Mouse (Mus musculus) heart, adult 2 months (tissue): ENCODE measurements around the gene Nek4. TPM values are rescaled to one million over a fixed set of nuclear protein-coding genes. Genes with fewer than 3 reads are reported as not detected.

ENCODE experiments used
- DNase-seq, 2 experiments: peaks; one replicate each; pipeline ENCODE4 v3.0.0; 2021
- H3K27ac ChIP-seq: fragments of 200-600 bp; 2 replicates; pipeline ENCODE4 v1.8.1; 2022
- H3K27me3 ChIP-seq: fragments of 200-500 bp; 2 replicates; pipeline ENCODE4 v1.6.1; 2012; ENCODE audit warnings: mild to moderate bottlenecking, low read length, inconsistent platforms, mixed read lengths; ENCODE audit not compliant: control insufficient read depth, insufficient read depth
- H3K36me3 ChIP-seq: fragments of 200-500 bp; 2 replicates; pipeline ENCODE4 v1.6.1; 2012; ENCODE audit warnings: low read length, inconsistent platforms; ENCODE audit not compliant: control insufficient read depth, insufficient read depth
- H3K4me1 ChIP-seq: fragments of 200-500 bp; 2 replicates; pipeline ENCODE4 v1.6.1; 2011; ENCODE audit warnings: low read length; ENCODE audit not compliant: control insufficient read depth, insufficient read depth
- H3K4me3 ChIP-seq: fragments of 200-600 bp; 2 replicates; pipeline ENCODE4 v1.8.1; 2022
- H3K79me2 ChIP-seq: fragments of 200-500 bp; replicated peaks from 2 replicates; pipeline ENCODE4 v1.6.1; 2012; ENCODE audit warnings: mild to moderate bottlenecking, inconsistent platforms, low read length, moderate library complexity, mixed read lengths; ENCODE audit not compliant: control insufficient read depth, insufficient read depth
- H3K9ac ChIP-seq: fragments of 200-500 bp; 2 replicates; pipeline ENCODE4 v1.6.1; 2012; ENCODE audit warnings: low read depth, mild to moderate bottlenecking, control low read depth, inconsistent platforms, low read length, mixed read lengths
- CTCF ChIP-seq: fragments of 200-600 bp; IDR thresholded peaks from 2 replicates; pipeline ENCODE4 v1.8.1; 2022; ENCODE audit warnings: antibody characterized with exemption, mild to moderate bottlenecking, moderate library complexity
- EP300 ChIP-seq: fragments of 200-500 bp; IDR thresholded peaks from 2 replicates; pipeline ENCODE4 v1.6.1; 2011; ENCODE audit warnings: low read depth, low read length, control low read depth; ENCODE audit not compliant: insufficient read depth
- POLR2A ChIP-seq: fragments of 200-500 bp; IDR thresholded peaks from 2 replicates; pipeline ENCODE4 v1.6.1; 2011; ENCODE audit warnings: mild to moderate bottlenecking, low read depth, low read length, control low read depth; ENCODE audit not compliant: insufficient read depth
- WGBS: fragments of 180-500 bp; shearing (Covaris S2); methylation state at CpG from one replicate; pipeline ENCODE4 v1.1.7; 2018; 5-methylcytosine and 5-hydroxymethylcytosine counted together
- intact Hi-C: fragments of 180-260 bp; cut with DNase I; formaldehyde crosslinking; loops from one replicate; pipeline ENCODE4 v1.15.1; 2025
- long read RNA-seq: library from polyadenylated mRNA; stranded (forward); transcript quantifications from one replicate; pipeline ENCODE4 v2.0.0, GENCODE M21; 2021
- polyA plus RNA-seq: library from polyadenylated mRNA; depleted of rRNA; stranded (reverse); fragments of >200 nt; gene quantifications from 2 replicates; pipeline ENCODE4 v1.2.3, GENCODE M21; 2012; rRNA removed
- total RNA-seq, 2 experiments: library from RNA; stranded (reverse); gene quantifications; 2 replicates each; pipeline ENCODE4 v1.2.3; 2021

The Nek4 gene
- total RNA-seq (1 to 10 TPM; 4.0 to 5.6 TPM), polyA plus RNA-seq (1.7 and 3.2 TPM in 2 replicates)
- long read RNA-seq, full-length matches to known transcripts = 5 of 7 reads
- long read RNA-seq, partial matches to known transcripts = 0 of 7 reads
- long read RNA-seq, other reads (novel, unspliced or antisense) = 2 of 7 reads

- Histone ChIP-seq H3K4me3 (peak within 1 kb of the TSS; percentile 98), H3K9ac (peak within 1 kb of the TSS; percentile 96), H3K27me3 (no peaks in the 10 kb centered on the region), H3K36me3 (no peaks in the 10 kb centered on the region), H3K27ac (peak within 1 kb of the TSS; percentile 79), H3K4me1 (peaks cover 2% of the 10 kb centered on the region), H3K79me2 (no peaks in the 10 kb centered on the region)
- under 1% methylated on average over 57 of the region's 57 CpGs for WGBS
- intact Hi-C loops = loop anchor here (2.0 kb wide), 1 partner anchor 124 kb away; no protein-coding TSS in a partner anchor
- peak; percentile 52 for TF ChIP-seq CTCF
- peak; percentile 74 for TF ChIP-seq POLR2A
- TF ChIP-seq EP300 = peak; percentile 67; the same call in 1 of the 2 replicates
- peak; percentile 94 to 98 for DNase-seq
These were observed at the start of gene Nek4 for GRCm38 (mm10) chr14:30951154-30951825. Gene Nek4, plus strand, starts transcription at chr14:30951377.

- no peak overlapping the region for H3K4me3 ChIP-seq
- no peak overlapping the region for H3K27ac ChIP-seq
- H3K4me1 ChIP-seq = no peaks in the 10 kb centered on the region
- no peaks in the 10 kb centered on the region for H3K27me3 ChIP-seq
- H3K79me2 ChIP-seq = no peaks in the 10 kb centered on the region
- no peaks in the 10 kb centered on the region for H3K36me3 ChIP-seq
- H3K9ac ChIP-seq = no peak overlapping the region
- intact Hi-C loops = no loop called here
- 84% methylated on average over 5 of the region's 5 CpGs for WGBS
- TF ChIP-seq EP300 (no peak), POLR2A (no peak), CTCF (no peak)
- DNase-seq = no peak
These were observed 48.5 kb upstream of the Nek4 start for GRCm38 (mm10) chr14:30902628-30903027.

GRCm38 (mm10) chr14:30903036-30903435, 48.1 kb upstream of the Nek4 start:
- no peak overlapping the region for H3K9ac ChIP-seq
- intact Hi-C loops = no loop called here
- 37% methylated on average over 3 of the region's 3 CpGs for WGBS
- no peak overlapping the region for H3K4me3 ChIP-seq
- no peak for DNase-seq
- no peaks in the 10 kb centered on the region for H3K79me2 ChIP-seq
- H3K27ac ChIP-seq = no peak overlapping the region
- no peaks in the 10 kb centered on the region for H3K4me1 ChIP-seq
- no peak for TF ChIP-seq POLR2A
- TF ChIP-seq CTCF = no peak
- TF ChIP-seq EP300 = no peak
- no peaks in the 10 kb centered on the region for H3K36me3 ChIP-seq
- H3K27me3 ChIP-seq = no peaks in the 10 kb centered on the region

GRCm38 (mm10) chr14:30904307-30904706, 46.9 kb upstream of the Nek4 start:
- Histone ChIP-seq H3K27ac (no peak overlapping the region), H3K4me1 (no peaks in the 10 kb centered on the region), H3K27me3 (no peaks in the 10 kb centered on the region), H3K36me3 (no peaks in the 10 kb centered on the region), H3K4me3 (no peak overlapping the region), H3K9ac (no peak overlapping the region), H3K79me2 (no peaks in the 10 kb centered on the region)
- WGBS = 63% methylated on average over 8 of the region's 8 CpGs
- DNase-seq = no peak
- intact Hi-C loops = no loop called here
- TF ChIP-seq CTCF = no peak
- TF ChIP-seq EP300 = no peak
- no peak for TF ChIP-seq POLR2A

GRCm38 (mm10) chr14:30906001-30906400, 45.2 kb upstream of the Nek4 start:
- WGBS = 75% methylated on average over 6 of the region's 6 CpGs
- intact Hi-C loops = no loop called here

GRCm38 (mm10) chr14:30907814-30908265, 43.3 kb upstream of the Nek4 start:
- no peak for DNase-seq
- intact Hi-C loops = no loop called here
- Histone ChIP-seq H3K4me1 (no peaks in the 10 kb centered on the region), H3K4me3 (no peak overlapping the region), H3K27me3 (no peaks in the 10 kb centered on the region), H3K36me3 (no peaks in the 10 kb centered on the region), H3K79me2 (no peaks in the 10 kb centered on the region), H3K27ac (no peak overlapping the region), H3K9ac (no peak overlapping the region)
- 62% methylated on average over 3 of the region's 3 CpGs for WGBS
- TF ChIP-seq EP300 (no peak), POLR2A (no peak), CTCF (no peak)

More at GRCm38 (mm10) chr14:30906001-30906400, 45.2 kb upstream of the Nek4 start:
- Histone ChIP-seq H3K9ac (no peak overlapping the region), H3K4me1 (no peaks in the 10 kb centered on the region), H3K79me2 (no peaks in the 10 kb centered on the region), H3K4me3 (no peak overlapping the region), H3K36me3 (no peaks in the 10 kb centered on the region), H3K27me3 (no peaks in the 10 kb centered on the region), H3K27ac (no peak overlapping the region)
- no peak for DNase-seq
- TF ChIP-seq CTCF (no peak), EP300 (no peak), POLR2A (no peak)
